Mouse (Mus musculus): ENCODE results near the gene Etd.
"Not testable (repeated sequence)": the region's sequence is repeated elsewhere in the genome, so short reads cannot be mapped to it uniquely, and the experiment has no call there.

Gene Etd

DNA sequence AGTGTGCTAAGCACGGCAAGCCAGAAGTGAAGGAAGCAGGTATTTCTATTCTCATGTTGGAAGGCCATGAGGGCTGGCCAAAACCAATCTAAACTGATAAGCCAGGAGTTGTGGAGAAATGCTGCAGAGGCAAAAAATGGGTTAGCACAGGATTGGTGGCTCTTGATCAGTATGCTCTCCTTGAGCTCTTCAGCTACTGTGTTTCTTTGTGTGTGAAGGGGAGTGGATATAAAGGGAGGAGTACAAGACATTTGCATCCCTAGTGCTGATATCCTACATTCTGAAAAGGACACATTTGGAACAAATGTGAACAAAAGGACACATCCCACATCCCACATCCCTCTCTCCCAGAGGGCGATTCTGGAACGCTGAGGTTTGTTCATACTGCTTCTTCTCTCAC is at the start of gene Etd:
Gene Etd, plus strand, starts transcription at position 301 of the 400 bp plus-strand sequence.
- no peak for DNase-seq

DNA sequence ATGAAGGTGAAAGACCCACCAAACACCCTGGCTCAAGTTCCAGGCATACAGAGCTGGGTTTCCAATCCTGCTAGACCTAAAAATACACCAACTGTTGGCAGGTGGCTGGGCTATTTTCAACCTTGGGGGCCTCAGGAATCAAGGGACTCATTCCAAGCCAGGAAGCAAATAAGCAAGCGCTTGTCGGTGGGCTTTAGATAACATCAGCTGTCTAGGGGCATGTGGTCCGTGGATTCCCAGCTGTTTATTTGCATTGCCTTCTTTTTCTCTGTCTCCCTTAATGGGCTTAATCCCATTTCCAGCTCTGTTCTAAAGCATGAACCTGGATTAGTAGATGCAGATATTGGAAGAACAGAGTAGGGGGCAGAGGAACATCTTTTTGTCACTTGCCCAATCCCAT is 48.4 kb upstream of the Etd start:
- DNase-seq: no peak

DNA sequence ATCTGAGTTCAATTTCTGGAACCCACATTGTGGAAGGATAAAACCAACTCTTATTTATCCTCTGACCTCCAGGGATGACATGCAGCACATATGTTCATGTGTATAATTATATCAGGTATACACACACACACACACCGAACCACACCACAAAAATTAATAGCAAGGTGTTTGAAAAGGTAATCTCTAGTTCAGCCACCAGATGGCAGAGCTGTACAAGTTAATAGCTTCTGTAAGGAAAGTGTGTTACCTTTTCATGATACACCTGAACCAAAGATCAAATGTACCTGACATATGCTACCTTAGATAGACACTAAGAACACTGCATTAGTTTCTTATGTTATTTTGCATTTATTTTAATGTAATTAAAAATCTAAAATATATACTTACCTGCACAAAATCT is 1.8 kb upstream of the Etd start:
- DNase-seq: peak; percentile 9

DNA sequence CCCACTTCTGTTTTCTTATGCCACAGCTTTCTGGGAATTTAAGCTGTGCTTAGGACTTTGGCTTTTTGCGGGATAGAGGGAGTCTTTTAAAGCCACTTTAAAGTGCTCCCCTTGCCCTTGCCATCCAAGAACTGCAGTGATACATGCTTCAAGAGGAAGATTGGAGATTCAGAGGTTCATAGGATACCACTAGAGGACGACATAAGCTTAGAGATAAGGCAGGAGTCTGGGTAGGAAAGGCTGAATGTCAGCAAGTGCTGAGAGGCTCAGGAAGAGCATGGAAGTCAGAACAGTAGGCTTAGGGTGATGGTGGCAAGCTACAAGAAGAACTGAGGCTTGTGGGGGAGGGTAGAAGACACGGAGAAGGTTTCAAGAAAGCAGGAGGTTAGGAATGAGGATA is 24.9 kb downstream of the Etd start:
- no peak for DNase-seq

DNA sequence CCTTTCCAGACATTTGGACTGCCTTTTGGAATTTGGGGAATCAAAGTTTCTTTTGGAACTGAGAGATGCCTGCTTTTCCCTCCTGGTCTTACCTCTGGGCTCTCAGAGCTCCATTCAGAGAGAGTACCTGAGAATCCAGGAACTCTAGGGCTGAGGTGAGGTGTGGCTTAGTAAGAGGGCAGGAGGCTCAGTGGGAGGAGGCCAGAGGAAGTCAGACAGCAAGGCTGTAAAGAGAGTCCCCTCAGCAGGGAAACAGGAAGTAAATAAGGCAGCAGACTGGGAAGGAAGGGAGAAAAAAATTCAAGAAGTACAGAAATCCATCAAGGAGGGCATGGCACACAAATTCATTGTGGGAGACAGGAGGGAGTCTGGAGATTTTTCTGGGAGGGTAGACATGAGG is 29.5 kb downstream of the Etd start:
- not testable (repeated sequence) for DNase-seq
